14 mouse cellular contexts compared by ENCODE assay signal in the genomic region with DNA sequence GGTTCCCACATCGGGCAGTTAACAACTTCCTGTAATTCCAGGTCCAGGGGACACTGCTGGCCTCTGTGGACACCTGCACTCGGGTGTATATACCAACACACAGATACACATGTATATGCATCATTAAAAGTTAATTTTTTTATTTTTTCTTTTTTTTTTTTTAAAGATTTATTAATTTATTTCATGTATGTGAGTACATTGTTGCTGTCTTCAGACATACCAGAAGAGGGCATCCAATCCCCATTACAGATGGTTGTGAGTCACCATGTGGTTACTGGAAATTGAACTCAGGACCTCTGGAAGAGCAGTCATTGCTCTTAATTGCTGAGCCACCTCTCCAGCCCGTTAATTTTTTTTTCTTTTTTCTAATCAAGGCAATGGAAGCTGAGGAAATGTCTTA. TPM values are rescaled to one million over a fixed set of nuclear protein-coding genes. Genes with fewer than 3 reads are reported as not detected.
DNase-seq lines count a peak whose midpoint lies in the region; ATAC-seq lines count a peak whose summit lies in the region.
"Had no signal": no experiment of that assay in that cellular context is flagged by ENCODE, and none has a peak within 500 bp of the region (broad histone marks: within the 10 kb centered on the region; RNA-seq: fewer than 3 reads in every experiment).

No protein-coding gene starts in this region.

- 78% methylated on average over 3 of the region's 3 CpGs for WGBS in kidney, embryonic 15.5 days
- WGBS in limb, embryonic 12.5 days, result 85% methylated on average over 3 of the region's 3 CpGs
- WGBS in hindbrain, embryonic 11.5 days, result 76% methylated on average over 3 of the region's 3 CpGs

- H3K4me2 ChIP-seq in kidney, embryonic 15.5 days, result peak overlapping the region; percentile 93
- H3K4me2 ChIP-seq in limb, embryonic 12.5 days, result 0 out of 2 replicates have a peak overlapping the region, but pooled peaks have one; percentile 79
- no peak overlapping the region for H3K4me2 ChIP-seq in hindbrain, embryonic 11.5 days (replicated peaks; ENCODE audit: low read depth, low read length)

- no peak for ATAC-seq in kidney, embryonic 15.5 days (replicated peaks; ENCODE audit: low FRiP score)
- ATAC-seq in limb, embryonic 12.5 days (ENCODE audit: insufficient number of reproducible peaks, insufficient read depth, low FRiP score, low TSS enrichment, low read depth), result no peak
- ATAC-seq in hindbrain, embryonic 11.5 days (ENCODE audit: low FRiP score), result no peak

- H3K9me3 ChIP-seq in kidney, embryonic 15.5 days (replicated peaks), result no peaks in the 10 kb centered on the region
- H3K9me3 ChIP-seq in limb, embryonic 12.5 days, result 0 out of 2 replicates have a peak, but pooled peaks cover 3% of the 10 kb centered on the region
- no peaks in the 10 kb centered on the region for H3K9me3 ChIP-seq in hindbrain, embryonic 11.5 days (ENCODE audit: control insufficient read depth, low read length)

- peaks cover 42% of the 10 kb centered on the region for H3K4me1 ChIP-seq in kidney, embryonic 15.5 days
- H3K4me1 ChIP-seq in limb, embryonic 12.5 days (replicated peaks), result peaks cover 25% of the 10 kb centered on the region
- peaks cover 7% of the 10 kb centered on the region for H3K4me1 ChIP-seq in hindbrain, embryonic 11.5 days (replicated peaks; ENCODE audit: control insufficient read depth, insufficient read depth, low read length)

- no peak overlapping the region for H3K9ac ChIP-seq in kidney, embryonic 15.5 days
- H3K9ac ChIP-seq in limb, embryonic 12.5 days (replicated peaks), result no peak overlapping the region
- no peak overlapping the region for H3K9ac ChIP-seq in hindbrain, embryonic 11.5 days (ENCODE audit: low read depth, low read length)

- H3K4me3 ChIP-seq in kidney, embryonic 15.5 days (replicated peaks), result peak overlapping the region; percentile 69; the same call in 1 of the 2 replicates
- H3K4me3 ChIP-seq in limb, embryonic 12.5 days (replicated peaks), result peak overlapping the region; percentile 76; the same call in 1 of the 2 replicates
- H3K4me3 ChIP-seq in hindbrain, embryonic 11.5 days (ENCODE audit: low read depth, low read length), result no peak overlapping the region

- no peaks in the 10 kb centered on the region for H3K27me3 ChIP-seq in kidney, embryonic 15.5 days
- H3K27me3 ChIP-seq in limb, embryonic 12.5 days, result no peaks in the 10 kb centered on the region
- H3K27me3 ChIP-seq in hindbrain, embryonic 11.5 days (ENCODE audit: control insufficient read depth, insufficient read depth, low read length), result no peaks in the 10 kb centered on the region

- peaks cover 20% of the 10 kb centered on the region for H3K36me3 ChIP-seq in kidney, embryonic 15.5 days
- peaks cover 20% of the 10 kb centered on the region for H3K36me3 ChIP-seq in limb, embryonic 12.5 days
- H3K36me3 ChIP-seq in hindbrain, embryonic 11.5 days (ENCODE audit: control insufficient read depth, insufficient read depth, low read length), result no peaks in the 10 kb centered on the region

- DNase-seq in kidney, adult 18-20 months, result no peak
- DNase-seq in 416B (ENCODE audit: low read depth) (peak; percentile 55), adipocyte (ENCODE audit: low spot score) (peak; percentile 43)
- no peak for DNase-seq in hindbrain, embryonic 11.5 days (ENCODE audit: low spot score)
- no peak for DNase-seq in layer of hippocampus, adult 8-10 months (ENCODE audit: low spot score in 2 of 2)
- DNase-seq: adrenal gland, postnatal 14 days; heart, adult 18-20 months; heart, postnatal 14 days; kidney, adult 11 months; layer of hippocampus, adult 9-11 months; thymus, adult 2 months had no signal

- H3K27ac ChIP-seq in kidney, embryonic 15.5 days, result peak overlapping the region; percentile 93; the same call in 1 of the 2 replicates
- peak overlapping the region; percentile 94; the same call in 1 of the 2 replicates for H3K27ac ChIP-seq in limb, embryonic 12.5 days
- H3K27ac ChIP-seq in hindbrain, embryonic 11.5 days (ENCODE audit: low read depth, low read length), result no peak overlapping the region
- H3K27ac ChIP-seq: macrophage had no signal

RNA-seq across cellular contexts. Expression of a gene that starts 0.9 kb away (rescaled TPM):
- 156 and 179 TPM in 2 replicates for polyA plus RNA-seq in kidney, embryonic 15.5 days (2015; fragmentation: Nextera tagmentation; extraction: Ambion mirVana)
- 138 and 139 TPM in 2 replicates for polyA plus RNA-seq in limb, embryonic 12.5 days (2016; fragmentation: Nextera tagmentation; extraction: Ambion mirVana)
- 51.2 and 55.7 TPM in 2 replicates for polyA plus RNA-seq in hindbrain, embryonic 11.5 days (2014; fragmentation: Nextera tagmentation; extraction: Ambion mirVana)
- 10 to 100 TPM; 14.4 to 23.9 (median 22.1) TPM for total RNA-seq in layer of hippocampus, adult 8-10 months (2022)

RNA-seq across cellular contexts. Expression of a gene that starts 4.5 kb away (rescaled TPM):
- 1.1 and 1.5 TPM in 2 replicates for polyA plus RNA-seq in kidney, embryonic 15.5 days (2015; fragmentation: Nextera tagmentation; extraction: Ambion mirVana)
- 2.2 and 2.9 TPM in 2 replicates for polyA plus RNA-seq in limb, embryonic 12.5 days (2016; fragmentation: Nextera tagmentation; extraction: Ambion mirVana)
- 3.0 and 4.7 TPM in 2 replicates for polyA plus RNA-seq in hindbrain, embryonic 11.5 days (2014; fragmentation: Nextera tagmentation; extraction: Ambion mirVana)
- under 1 TPM in 3 of 4 experiments, not detected in 1; 0.29 to 0.81 (median 0.77) TPM for total RNA-seq in layer of hippocampus, adult 8-10 months (2022)

RNA-seq across cellular contexts. Expression of a gene that starts 12.4 kb away (rescaled TPM):
- polyA plus RNA-seq in kidney, embryonic 15.5 days (2015; fragmentation: Nextera tagmentation; extraction: Ambion mirVana), result 119 and 128 TPM in 2 replicates
- 130 and 140 TPM in 2 replicates for polyA plus RNA-seq in limb, embryonic 12.5 days (2016; fragmentation: Nextera tagmentation; extraction: Ambion mirVana)
- 103 and 119 TPM in 2 replicates for polyA plus RNA-seq in hindbrain, embryonic 11.5 days (2014; fragmentation: Nextera tagmentation; extraction: Ambion mirVana)
- 100 to 1,000 TPM in 1 of 4 experiments, 10 to 100 TPM in 3; 93.5 to 109 (median 96.4) TPM for total RNA-seq in layer of hippocampus, adult 8-10 months (2022)

RNA-seq across cellular contexts. Expression of a gene that starts 15.2 kb away (rescaled TPM):
- 10.1 and 11.3 TPM in 2 replicates for polyA plus RNA-seq in kidney, embryonic 15.5 days (2015; fragmentation: Nextera tagmentation; extraction: Ambion mirVana)
- polyA plus RNA-seq in limb, embryonic 12.5 days (2016; fragmentation: Nextera tagmentation; extraction: Ambion mirVana), result 10.4 and 10.8 TPM in 2 replicates
- 6.6 and 6.9 TPM in 2 replicates for polyA plus RNA-seq in hindbrain, embryonic 11.5 days (2014; fragmentation: Nextera tagmentation; extraction: Ambion mirVana)
- total RNA-seq in layer of hippocampus, adult 8-10 months (2022), result 10 to 100 TPM; 31.7 to 33.1 (median 32.4) TPM

RNA-seq across cellular contexts. Expression of a gene that starts 15.3 kb away (rescaled TPM):
- polyA plus RNA-seq in kidney, embryonic 15.5 days (2015; fragmentation: Nextera tagmentation; extraction: Ambion mirVana), result 37.0 and 47.4 TPM in 2 replicates
- 43.4 and 43.7 TPM in 2 replicates for polyA plus RNA-seq in limb, embryonic 12.5 days (2016; fragmentation: Nextera tagmentation; extraction: Ambion mirVana)
- 38.8 and 44.3 TPM in 2 replicates for polyA plus RNA-seq in hindbrain, embryonic 11.5 days (2014; fragmentation: Nextera tagmentation; extraction: Ambion mirVana)
- 10 to 100 TPM; 29.0 to 38.5 (median 33.8) TPM for total RNA-seq in layer of hippocampus, adult 8-10 months (2022)

Comparison
In these comparisons a context has a peak if more than half of its experiments do, and no peak if none do; other contexts are left out.
1. DNase-seq: peak in 416B (single experiment) and adipocyte (single experiment); none in kidney, adult 18-20 months (single experiment), hindbrain, embryonic 11.5 days (single experiment) and layer of hippocampus, adult 8-10 months (0 of 2).